Mouse (Mus musculus) thymus, postnatal 0 days (tissue): ENCODE results near the gene Paqr7. TPM values are rescaled to one million over a fixed set of nuclear protein-coding genes. Genes with fewer than 3 reads are reported as not detected.

Experiments used
- DNase-seq: peaks from one replicate; pipeline ENCODE4 v3.0.0-alpha.2; 2015; ENCODE audit warnings: low spot score
- polyA plus RNA-seq: library from polyadenylated mRNA; unstranded; fragments of >200 nt; fragmentation: Nextera tagmentation; extraction: Ambion mirVana; gene quantifications from 2 replicates; pipeline ENCODE4 v1.2.1, GENCODE M21; 2015

Paqr7 gene
- polyA plus RNA-seq, 1 experiment from 2014 or later, result 8.1 TPM

- DNase-seq, result peak; percentile 74
Observed at GRCm38 (mm10) chr4:134534124-134534886, 37.8 kb downstream of the Paqr7 start.

- peak; percentile 95 for DNase-seq
Observed at GRCm38 (mm10) chr4:134534932-134535786, 38.7 kb downstream of the Paqr7 start, which contains the start of gene Mtfr1l. Mtfr1l (minus strand) TSS chr4:134535387.

GRCm38 (mm10) chr4:134535787-134536151, 39.3 kb downstream of the Paqr7 start:
- no peak for DNase-seq

GRCm38 (mm10) chr4:134538997-134539580, 42.6 kb downstream of the Paqr7 start:
- no peak for DNase-seq

GRCm38 (mm10) chr4:134542726-134543125, 46.2 kb downstream of the Paqr7 start:
- DNase-seq, result peak; percentile 68

GRCm38 (mm10) chr4:134543261-134543660, 46.8 kb downstream of the Paqr7 start:
- peak; percentile 92 for DNase-seq

GRCm38 (mm10) chr4:134546814-134547705, 50.6 kb downstream of the Paqr7 start:
- DNase-seq, result no peak

- no peak for DNase-seq
Observed at GRCm38 (mm10) chr4:134548169-134548938, 51.9 kb downstream of the Paqr7 start.

- no peak for DNase-seq
Observed at GRCm38 (mm10) chr4:134549899-134550298, 53.4 kb downstream of the Paqr7 start.

- DNase-seq, result no peak
Observed at GRCm38 (mm10) chr4:134551494-134552316, 55.2 kb downstream of the Paqr7 start, which contains the start of gene Selenon. Selenon (minus strand) TSS chr4:134552166.

GRCm38 (mm10) chr4:134553631-134554030, 57.1 kb downstream of the Paqr7 start:
- no peak for DNase-seq

GRCm38 (mm10) chr4:134555956-134556580, 59.6 kb downstream of the Paqr7 start:
- no peak for DNase-seq

GRCm38 (mm10) chr4:134557626-134558249, 61.2 kb downstream of the Paqr7 start:
- peak; percentile 37 for DNase-seq

- DNase-seq, result peak; percentile 62
Observed at GRCm38 (mm10) chr4:134558570-134559113, 62.1 kb downstream of the Paqr7 start.

- DNase-seq, result peak; percentile 24
Observed at GRCm38 (mm10) chr4:134559154-134559553, 62.7 kb downstream of the Paqr7 start.
